Mouse (Mus musculus) liver, postnatal 0 days (tissue): ENCODE results near the gene Bcar3.

ENCODE experiments used
- CTCF ChIP-seq: sonication (generic); IDR thresholded peaks from 2 replicates; pipeline ENCODE4 v1.5.1; 2016; ENCODE audit warnings: antibody characterized with exemption, low read depth
- EP300 ChIP-seq: IDR thresholded peaks from 2 replicates; pipeline ENCODE4 v1.6.1; 2016; ENCODE audit warnings: antibody characterized with exemption, low read depth, mild to moderate bottlenecking

DNA sequence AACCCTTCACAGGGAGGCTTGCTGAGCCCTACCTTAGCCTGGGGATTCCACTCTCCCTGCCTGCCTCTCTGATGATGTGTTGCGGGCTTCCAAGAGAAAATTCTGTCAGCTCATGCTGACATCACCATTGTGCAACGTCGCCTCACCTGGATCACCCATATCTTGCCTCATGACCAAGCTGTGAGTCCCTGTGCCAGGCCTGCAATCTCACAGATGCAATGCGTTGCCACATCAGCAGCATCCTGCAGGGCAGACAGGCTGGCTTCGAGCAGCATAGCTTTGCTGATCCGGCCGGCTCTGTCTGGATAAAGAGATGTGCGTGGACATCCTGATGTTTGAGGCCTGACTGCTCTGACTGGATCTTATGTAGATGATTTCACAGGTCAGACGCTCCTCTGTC lies 169.2 kb downstream of the Bcar3 start:
- TF ChIP-seq CTCF (no peak), EP300 (no peak)
